Mouse (Mus musculus): ENCODE measurements around the gene Cnih4.

DNA sequence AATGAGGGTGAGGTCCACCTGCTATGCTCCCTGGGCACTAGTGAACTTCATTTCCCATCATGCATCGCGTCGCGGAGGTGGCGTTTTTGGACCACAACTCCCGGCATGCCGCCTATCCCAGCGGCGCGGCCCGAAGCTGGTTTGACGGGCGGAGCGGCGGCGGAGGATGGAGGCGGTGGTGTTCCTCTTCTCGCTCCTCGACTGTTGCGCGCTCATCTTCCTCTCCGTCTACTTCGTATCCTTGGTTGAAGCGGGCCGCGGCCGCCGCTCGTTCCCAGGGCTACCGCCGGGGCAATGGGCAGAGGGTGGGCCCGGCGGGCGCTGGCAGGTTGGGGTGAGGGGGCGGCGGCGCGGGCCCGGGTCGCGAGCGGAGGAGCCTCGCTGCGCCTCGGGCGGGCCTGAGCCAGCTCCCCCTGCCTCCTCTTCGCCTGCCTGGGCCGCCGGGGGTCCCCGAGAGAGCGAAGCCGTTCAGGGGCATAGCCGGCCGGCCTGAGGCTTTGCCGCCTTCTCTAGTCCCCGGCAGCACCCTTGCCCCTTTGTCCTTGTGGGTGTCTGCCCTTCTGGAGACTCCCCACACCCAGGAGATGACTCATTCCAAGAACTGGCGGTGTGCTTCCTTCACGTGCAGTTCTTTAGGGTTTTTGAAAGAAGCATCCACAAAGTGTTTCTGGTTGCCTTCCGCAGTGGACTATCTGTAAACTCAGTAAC lies 6.5 kb downstream of the Cnih4 start:
- no peak for TF ChIP-seq GATA1 (IDR thresholded peaks at IDR 0.05; ENCODE audit: low read length)
- TF ChIP-seq TAL1 (IDR thresholded peaks at IDR 0.05; ENCODE audit: low read length) = no peak

Data from erythroblast, embryonic 14.5 days (primary cell).